Mouse (Mus musculus): ENCODE data around the gene Fbxl16. TPM values are rescaled to one million over a fixed set of nuclear protein-coding genes. Genes with fewer than 3 reads are reported as not detected.

The Fbxl16 gene
- total and polyA plus RNA-seq, 3 experiments = 0.01 to 0.05 TPM; not detected in 1

DNA sequence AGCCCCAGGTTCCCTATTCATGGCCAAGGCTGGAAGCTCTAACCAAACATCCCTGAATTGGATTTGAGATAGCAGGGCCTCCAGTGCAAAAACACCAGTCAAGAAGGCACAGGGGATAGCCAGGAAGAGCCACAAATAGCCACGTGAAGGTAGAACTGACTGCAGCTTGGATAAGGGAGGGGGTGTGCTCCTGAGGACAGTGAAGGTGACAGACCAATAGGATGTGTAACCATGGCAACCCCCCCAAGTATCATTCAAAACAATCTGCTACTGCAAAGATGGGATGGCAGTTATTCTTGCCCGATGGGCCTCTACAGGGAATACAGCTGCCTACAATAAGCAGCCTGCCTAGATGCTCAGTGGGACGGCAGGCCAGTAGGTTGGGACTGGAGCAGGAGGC is 28.6 kb downstream of the Fbxl16 start:
- no peak for TF ChIP-seq TAL1 (conservative IDR thresholded peaks at IDR 0.05; ENCODE audit: low read depth, low read length)
- no peak for TF ChIP-seq GATA2 (IDR thresholded peaks at IDR 0.05; ENCODE audit: borderline replicate concordance, low read depth, low read length)
- TF ChIP-seq POLR2AphosphoS5 (IDR thresholded peaks at IDR 0.05; ENCODE audit: insufficient replicate concordance, low read depth, low read length) = no peak; the same call in 1 of the 2 replicates
- TF ChIP-seq GATA1 (IDR thresholded peaks at IDR 0.05; ENCODE audit: borderline replicate concordance, low read length) = no peak
- TF ChIP-seq CTCF (IDR thresholded peaks at IDR 0.05; ENCODE audit: low read depth, low read length) = no peak
- H3K27me3 ChIP-seq (ENCODE audit: insufficient read depth, low read length) = no peaks in the 10 kb centered on the region
- ATAC-seq (ENCODE audit: extremely low read depth, insufficient number of reproducible peaks, low FRiP score, poor library complexity, severe bottlenecking) (no peak), DNase-seq (ENCODE audit: low spot score) (no peak)
- peaks cover 88% of the 10 kb centered on the region for H3K36me3 ChIP-seq (replicated peaks)
- H3K4me3 ChIP-seq (ENCODE audit: low read depth, low read length) = no peak overlapping the region
- no peaks in the 10 kb centered on the region for H3K9me3 ChIP-seq (replicated peaks)
- H3K4me1 ChIP-seq (ENCODE audit: insufficient read depth, low read depth, low read length) = peaks cover 86% of the 10 kb centered on the region

DNA sequence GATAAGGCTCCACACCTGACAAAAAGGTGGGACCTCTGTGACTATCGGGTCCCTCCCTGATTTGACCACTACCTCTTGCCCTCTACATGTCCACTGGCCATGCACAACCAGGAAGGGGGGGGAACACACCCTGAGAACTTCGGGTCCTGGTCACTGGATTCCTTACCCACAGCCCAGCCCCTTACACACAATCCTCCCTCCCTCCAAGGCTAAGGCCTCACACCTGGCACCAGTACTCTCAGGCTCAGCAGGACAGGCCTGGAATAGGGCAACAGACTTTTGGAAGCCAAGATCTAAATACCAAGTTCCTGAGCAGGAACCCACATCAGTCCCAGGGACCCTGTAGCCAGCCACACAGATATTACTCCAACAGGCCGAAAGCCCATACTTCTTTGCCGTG is 30.0 kb downstream of the Fbxl16 start:
- H3K36me3 ChIP-seq (replicated peaks) = peaks cover 94% of the 10 kb centered on the region
- H3K4me1 ChIP-seq (ENCODE audit: insufficient read depth, low read depth, low read length) = peaks cover 93% of the 10 kb centered on the region
- TF ChIP-seq GATA2 (IDR thresholded peaks at IDR 0.05; ENCODE audit: borderline replicate concordance, low read depth, low read length) (no peak), POLR2AphosphoS5 (IDR thresholded peaks at IDR 0.05; ENCODE audit: insufficient replicate concordance, low read depth, low read length) (no peak), TAL1 (conservative IDR thresholded peaks at IDR 0.05; ENCODE audit: low read depth, low read length) (no peak), CTCF (IDR thresholded peaks at IDR 0.05; ENCODE audit: low read depth, low read length) (no peak), GATA1 (IDR thresholded peaks at IDR 0.05; ENCODE audit: borderline replicate concordance, low read length) (no peak)

DNA sequence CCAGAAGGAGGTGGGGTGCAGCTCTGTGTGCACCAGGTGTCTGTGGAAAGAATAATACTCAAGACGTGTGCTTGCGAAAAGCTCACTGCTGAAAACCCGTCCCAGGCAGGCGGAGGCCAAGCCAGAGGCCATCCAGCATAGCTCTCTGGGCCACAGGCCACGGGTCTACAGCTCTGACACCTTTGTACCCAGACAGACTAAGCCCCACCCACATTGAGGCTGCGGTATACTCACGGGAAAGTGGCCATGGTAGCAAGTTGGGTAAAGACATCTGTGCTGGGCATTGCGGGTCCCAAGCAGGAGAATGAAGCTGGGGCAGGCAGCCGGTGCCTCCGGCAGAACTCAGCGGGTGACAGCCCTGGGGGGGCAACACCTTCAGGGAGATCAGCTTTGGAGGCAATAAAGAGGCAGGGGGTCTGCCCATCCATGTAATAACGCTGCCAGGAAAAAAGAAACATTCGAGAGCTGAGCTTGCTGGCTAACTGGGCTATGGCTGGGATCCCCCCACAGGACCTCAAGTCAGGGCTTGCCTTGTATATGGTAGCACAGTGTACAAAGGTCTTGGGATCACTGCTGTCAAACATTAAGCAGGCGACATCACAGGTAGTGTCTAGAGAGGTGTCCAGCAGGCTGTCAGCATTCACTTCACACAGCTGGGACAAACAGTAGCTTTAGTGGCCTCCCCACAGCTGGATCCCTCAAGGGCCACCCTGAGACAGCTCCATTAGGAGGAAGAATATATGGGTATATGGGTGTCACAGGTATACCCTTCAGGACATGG is 30.8 kb downstream of the Fbxl16 start:
- H3K27me3 ChIP-seq (ENCODE audit: insufficient read depth, low read length) = no peaks in the 10 kb centered on the region
- H3K4me1 ChIP-seq (ENCODE audit: insufficient read depth, low read depth, low read length) = peaks cover 89% of the 10 kb centered on the region
- ATAC-seq (ENCODE audit: extremely low read depth, insufficient number of reproducible peaks, low FRiP score, poor library complexity, severe bottlenecking) (no peak), DNase-seq (ENCODE audit: low spot score) (no peak)
- peak overlapping the region; percentile 11; the same call in 1 of the 2 replicates for H3K4me3 ChIP-seq (ENCODE audit: low read depth, low read length)
- no peaks in the 10 kb centered on the region for H3K9me3 ChIP-seq (replicated peaks)
- TF ChIP-seq GATA1 (IDR thresholded peaks at IDR 0.05; ENCODE audit: borderline replicate concordance, low read length) = no peak
- TF ChIP-seq POLR2AphosphoS5 (IDR thresholded peaks at IDR 0.05; ENCODE audit: insufficient replicate concordance, low read depth, low read length) = no peak
- TF ChIP-seq TAL1 (conservative IDR thresholded peaks at IDR 0.05; ENCODE audit: low read depth, low read length) = no peak
- no peak for TF ChIP-seq GATA2 (IDR thresholded peaks at IDR 0.05; ENCODE audit: borderline replicate concordance, low read depth, low read length)
- TF ChIP-seq CTCF (IDR thresholded peaks at IDR 0.05; ENCODE audit: low read depth, low read length) = no peak
- H3K36me3 ChIP-seq (replicated peaks) = peaks cover 86% of the 10 kb centered on the region

More for the DNA sequence above, 30.0 kb downstream of the Fbxl16 start:
- H3K9me3 ChIP-seq (replicated peaks) = no peaks in the 10 kb centered on the region
- ATAC-seq (ENCODE audit: extremely low read depth, insufficient number of reproducible peaks, low FRiP score, poor library complexity, severe bottlenecking) = no peak
- no peaks in the 10 kb centered on the region for H3K27me3 ChIP-seq (ENCODE audit: insufficient read depth, low read length)
- no peak overlapping the region for H3K4me3 ChIP-seq (ENCODE audit: low read depth, low read length)
- no peak for DNase-seq (ENCODE audit: low spot score)

DNA sequence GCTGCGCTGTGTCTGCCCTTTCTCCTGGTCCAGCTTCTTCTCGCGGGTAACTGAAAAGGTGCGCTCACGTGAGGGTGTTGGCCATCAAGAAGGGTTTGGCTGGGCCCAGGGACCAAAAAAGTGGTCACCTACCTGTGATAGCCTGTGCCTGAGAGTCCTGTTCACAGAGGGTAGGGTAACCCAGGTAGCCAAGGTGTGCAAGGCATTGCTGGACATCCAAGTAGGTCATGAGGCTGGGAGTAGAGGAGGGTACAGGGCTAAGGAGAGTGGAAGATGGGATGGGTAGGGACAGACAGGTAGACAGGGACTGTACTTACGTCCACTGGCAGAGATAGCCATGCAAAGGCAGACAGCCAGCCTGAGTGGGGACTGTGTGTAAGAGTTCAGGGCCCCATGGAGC is 31.6 kb downstream of the Fbxl16 start:
- Histone ChIP-seq H3K4me1 (ENCODE audit: insufficient read depth, low read depth, low read length) (peaks cover 89% of the 10 kb centered on the region), H3K27me3 (ENCODE audit: insufficient read depth, low read length) (no peaks in the 10 kb centered on the region), H3K9me3 (replicated peaks) (no peaks in the 10 kb centered on the region), H3K4me3 (ENCODE audit: low read depth, low read length) (no peak overlapping the region), H3K36me3 (replicated peaks) (peaks cover 86% of the 10 kb centered on the region)
- TF ChIP-seq TAL1 (conservative IDR thresholded peaks at IDR 0.05; ENCODE audit: low read depth, low read length) = no peak
- no peak for TF ChIP-seq POLR2AphosphoS5 (IDR thresholded peaks at IDR 0.05; ENCODE audit: insufficient replicate concordance, low read depth, low read length)
- no peak for TF ChIP-seq GATA1 (IDR thresholded peaks at IDR 0.05; ENCODE audit: borderline replicate concordance, low read length)
- TF ChIP-seq GATA2 (IDR thresholded peaks at IDR 0.05; ENCODE audit: borderline replicate concordance, low read depth, low read length) = no peak
- no peak for TF ChIP-seq CTCF (IDR thresholded peaks at IDR 0.05; ENCODE audit: low read depth, low read length)
- DNase-seq (ENCODE audit: low spot score) (no peak), ATAC-seq (ENCODE audit: extremely low read depth, insufficient number of reproducible peaks, low FRiP score, poor library complexity, severe bottlenecking) (no peak)

DNA sequence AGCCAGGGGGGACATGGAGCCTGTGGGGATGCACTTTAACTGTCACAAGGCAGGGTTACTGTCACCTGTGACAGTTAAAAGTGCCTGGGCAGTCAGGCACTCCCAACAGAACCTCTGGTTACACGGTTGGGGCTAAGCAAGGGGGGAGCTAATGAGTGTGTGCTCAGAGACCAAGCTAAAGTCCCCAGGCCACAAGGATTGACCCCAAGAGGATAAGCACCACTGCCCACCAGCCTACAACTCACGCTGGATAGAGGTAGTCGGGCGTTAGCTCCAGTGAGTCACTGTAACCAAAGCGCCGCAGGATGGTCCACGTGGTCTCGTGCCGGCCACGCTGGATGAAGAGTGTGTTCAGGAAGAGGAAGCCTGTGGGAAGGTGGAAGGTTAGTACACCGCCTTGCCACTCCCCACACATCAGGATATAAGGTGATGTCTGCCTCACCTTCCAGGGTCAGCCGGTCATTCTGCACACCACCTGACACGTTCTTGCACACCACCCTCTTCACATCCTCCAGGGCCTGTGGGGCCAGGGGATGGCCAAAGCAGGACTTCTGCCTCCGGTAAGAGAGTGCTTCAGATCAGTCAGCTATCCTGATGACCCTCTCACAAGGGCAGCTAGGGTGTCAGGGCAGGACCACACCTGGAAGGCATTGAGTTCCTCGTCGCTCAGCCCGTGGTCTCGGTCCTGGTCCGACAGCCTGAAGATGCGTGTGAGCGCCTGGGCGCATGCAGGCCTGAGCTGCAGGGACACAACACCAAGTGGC is 32.4 kb downstream of the Fbxl16 start, which contains the start of gene Gm20683:
Gene Gm20683 (minus strand): TSS at position 647 of the 764 bp plus-strand sequence.
- Histone ChIP-seq H3K4me1 (ENCODE audit: insufficient read depth, low read depth, low read length) (peaks cover 86% of the 10 kb centered on the region), H3K9me3 (replicated peaks) (no peaks in the 10 kb centered on the region), H3K4me3 (ENCODE audit: low read depth, low read length) (no peak within 1 kb of the TSS; the same call in none of the 2 replicates), H3K36me3 (replicated peaks) (peaks cover 86% of the 10 kb centered on the region), H3K27me3 (ENCODE audit: insufficient read depth, low read length) (0 out of 2 replicates have a peak, but pooled peaks cover 3% of the 10 kb centered on the region)
- DNase-seq (ENCODE audit: low spot score) = no peak
- TF ChIP-seq TAL1 (conservative IDR thresholded peaks at IDR 0.05; ENCODE audit: low read depth, low read length) = no peak
- TF ChIP-seq POLR2AphosphoS5 (IDR thresholded peaks at IDR 0.05; ENCODE audit: insufficient replicate concordance, low read depth, low read length) = no peak
- no peak for TF ChIP-seq GATA1 (IDR thresholded peaks at IDR 0.05; ENCODE audit: borderline replicate concordance, low read length)
- no peak for TF ChIP-seq CTCF (IDR thresholded peaks at IDR 0.05; ENCODE audit: low read depth, low read length)
- TF ChIP-seq GATA2 (IDR thresholded peaks at IDR 0.05; ENCODE audit: borderline replicate concordance, low read depth, low read length) = no peak
- no peak for ATAC-seq (ENCODE audit: extremely low read depth, insufficient number of reproducible peaks, low FRiP score, poor library complexity, severe bottlenecking)

DNA sequence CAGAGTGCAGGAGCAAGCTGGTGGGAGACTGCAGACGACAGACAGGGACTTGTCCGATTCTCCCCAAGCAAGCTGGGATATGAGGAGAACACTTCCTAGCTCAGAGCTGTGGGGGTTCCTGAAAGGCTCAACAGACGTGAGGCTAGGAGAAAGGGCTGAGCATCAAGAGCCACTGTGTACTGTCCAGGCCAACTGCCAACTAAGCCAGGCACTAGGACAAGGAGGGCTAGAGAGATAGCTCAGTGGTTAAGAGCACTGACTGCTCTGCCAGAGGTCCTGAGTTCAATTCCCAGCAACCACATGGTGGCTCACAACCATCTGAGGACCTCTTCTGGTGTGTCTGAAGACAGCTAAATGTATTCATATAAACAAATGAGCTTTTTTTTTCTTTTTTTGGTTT is 33.6 kb downstream of the Fbxl16 start:
- no peaks in the 10 kb centered on the region for H3K9me3 ChIP-seq (replicated peaks)
- peaks cover 86% of the 10 kb centered on the region for H3K36me3 ChIP-seq (replicated peaks)
- no peak overlapping the region; the same call in 1 of the 2 replicates for H3K4me3 ChIP-seq (ENCODE audit: low read depth, low read length)
- TF ChIP-seq TAL1 (conservative IDR thresholded peaks at IDR 0.05; ENCODE audit: low read depth, low read length) (no peak), CTCF (IDR thresholded peaks at IDR 0.05; ENCODE audit: low read depth, low read length) (no peak), GATA2 (IDR thresholded peaks at IDR 0.05; ENCODE audit: borderline replicate concordance, low read depth, low read length) (no peak), GATA1 (IDR thresholded peaks at IDR 0.05; ENCODE audit: borderline replicate concordance, low read length) (no peak), POLR2AphosphoS5 (IDR thresholded peaks at IDR 0.05; ENCODE audit: insufficient replicate concordance, low read depth, low read length) (no peak)
- peaks cover 10% of the 10 kb centered on the region; the same call in 1 of the 2 replicates for H3K27me3 ChIP-seq (ENCODE audit: insufficient read depth, low read length)
- DNase-seq (ENCODE audit: low spot score) (no peak), ATAC-seq (ENCODE audit: extremely low read depth, insufficient number of reproducible peaks, low FRiP score, poor library complexity, severe bottlenecking) (no peak)
- peaks cover 78% of the 10 kb centered on the region for H3K4me1 ChIP-seq (ENCODE audit: insufficient read depth, low read depth, low read length)
